Mouse (Mus musculus): ENCODE measurements around the gene R3hdm2. TPM values are rescaled to one million over a fixed set of nuclear protein-coding genes. Genes with fewer than 3 reads are reported as not detected.

The R3hdm2 gene
- total and polyA plus RNA-seq, 2 experiments from 2014 or later: 37.2 to 51.0 TPM

DNA sequence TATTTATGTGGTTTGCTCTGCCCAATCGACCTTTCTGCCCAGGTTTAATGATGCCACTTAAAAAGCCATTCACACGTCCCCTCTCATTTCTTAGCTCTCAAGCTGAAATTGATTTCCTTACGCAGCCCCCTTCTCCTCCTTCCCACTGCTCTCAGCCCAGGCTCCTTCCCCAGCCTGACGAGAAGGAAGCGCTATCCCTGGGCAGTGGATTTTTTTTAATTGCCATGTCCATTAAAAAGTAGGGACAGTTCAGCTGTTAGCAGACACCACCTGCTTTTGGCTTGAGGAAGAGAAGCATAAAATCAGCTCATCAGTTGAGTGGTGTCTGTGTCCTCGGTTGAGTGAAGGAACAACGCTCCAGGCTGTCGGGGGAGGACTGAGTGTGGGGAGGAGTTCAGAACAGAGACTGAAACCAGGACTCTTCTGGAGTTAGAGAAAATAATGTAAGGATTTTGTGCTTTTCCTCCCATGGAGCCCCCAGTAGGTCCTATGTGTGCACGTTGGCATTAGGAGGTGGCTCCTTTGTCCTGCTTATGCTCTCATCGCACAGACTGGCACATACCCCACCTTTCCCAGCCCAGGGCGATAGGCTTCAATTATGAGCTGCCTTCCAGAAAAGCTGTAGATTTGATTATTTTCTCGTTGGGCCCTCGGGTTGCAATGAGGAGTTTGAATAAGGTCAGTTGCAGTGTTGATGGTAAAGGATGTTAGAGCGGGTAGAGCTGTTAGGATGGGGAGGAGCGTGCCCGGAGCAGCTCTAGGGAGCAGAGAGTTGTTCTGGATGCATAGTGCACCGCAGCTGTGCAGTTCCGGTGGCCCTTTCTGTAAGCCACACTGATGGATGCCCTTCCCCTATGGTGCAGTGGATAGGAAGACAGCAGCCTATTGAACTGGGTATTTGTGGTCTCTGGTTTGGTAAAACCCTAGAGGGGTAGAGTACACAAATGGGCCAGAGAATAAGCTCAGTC, 110.3 kb downstream of the R3hdm2 start:
- H3K4me1 ChIP-seq (ENCODE audit: insufficient read depth): no peaks in the 10 kb centered on the region
- H3K27me3 ChIP-seq (ENCODE audit: insufficient read depth, low read length): no peaks in the 10 kb centered on the region
- peaks cover 71% of the 10 kb centered on the region for H3K36me3 ChIP-seq (ENCODE audit: insufficient read depth)
- H3K4me2 ChIP-seq (ENCODE audit: low read depth): no peak overlapping the region
- no peak; the same call in 1 of the 2 replicates for ATAC-seq
- H3K4me3 ChIP-seq (ENCODE audit: low read depth, low read length): no peak overlapping the region
- no peaks in the 10 kb centered on the region for H3K9me3 ChIP-seq (ENCODE audit: low read length)
- TF ChIP-seq CTCF (IDR thresholded peaks at IDR 0.05; ENCODE audit: low read depth): no peak
- H3K9ac ChIP-seq: no peak overlapping the region
- no peak for DNase-seq
- 78% methylated on average over 18 of the region's 18 CpGs for WGBS
- 0 out of 2 replicates have a peak overlapping the region, but pooled peaks have one; percentile 9 for H3K27ac ChIP-seq (ENCODE audit: low read depth, low read length)

DNA sequence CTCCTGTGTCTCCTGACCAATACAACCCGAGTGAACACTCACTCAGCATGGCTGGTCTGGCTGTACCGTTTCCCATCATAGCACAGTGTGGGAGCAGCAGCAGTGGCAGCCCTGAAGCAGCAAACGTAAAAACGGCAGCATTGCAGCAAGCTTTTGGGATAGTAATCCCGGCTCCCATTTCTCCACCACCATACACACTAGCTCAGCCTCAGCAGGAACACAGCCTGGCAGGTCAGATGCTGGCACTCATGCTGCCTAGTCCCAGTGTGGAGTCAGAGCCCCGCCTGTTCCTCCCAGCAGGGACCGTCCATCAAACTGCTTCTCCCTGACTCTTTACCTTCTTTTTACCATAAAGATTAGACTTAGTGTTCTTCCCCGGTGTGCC, 111.0 kb downstream of the R3hdm2 start:
- H3K27me3 ChIP-seq (ENCODE audit: insufficient read depth, low read length): no peaks in the 10 kb centered on the region
- ATAC-seq (no peak), DNase-seq (no peak)
- no peak overlapping the region for H3K27ac ChIP-seq (ENCODE audit: low read depth, low read length)
- no peaks in the 10 kb centered on the region for H3K4me1 ChIP-seq (ENCODE audit: insufficient read depth)
- H3K9me3 ChIP-seq (ENCODE audit: low read length): no peaks in the 10 kb centered on the region
- WGBS: 67% methylated on average over 8 of the region's 8 CpGs
- no peak overlapping the region for H3K4me2 ChIP-seq (ENCODE audit: low read depth)
- H3K9ac ChIP-seq: no peak overlapping the region
- no peak overlapping the region for H3K4me3 ChIP-seq (ENCODE audit: low read depth, low read length)
- no peak for TF ChIP-seq CTCF (IDR thresholded peaks at IDR 0.05; ENCODE audit: low read depth)
- peaks cover 72% of the 10 kb centered on the region for H3K36me3 ChIP-seq (ENCODE audit: insufficient read depth)

DNA sequence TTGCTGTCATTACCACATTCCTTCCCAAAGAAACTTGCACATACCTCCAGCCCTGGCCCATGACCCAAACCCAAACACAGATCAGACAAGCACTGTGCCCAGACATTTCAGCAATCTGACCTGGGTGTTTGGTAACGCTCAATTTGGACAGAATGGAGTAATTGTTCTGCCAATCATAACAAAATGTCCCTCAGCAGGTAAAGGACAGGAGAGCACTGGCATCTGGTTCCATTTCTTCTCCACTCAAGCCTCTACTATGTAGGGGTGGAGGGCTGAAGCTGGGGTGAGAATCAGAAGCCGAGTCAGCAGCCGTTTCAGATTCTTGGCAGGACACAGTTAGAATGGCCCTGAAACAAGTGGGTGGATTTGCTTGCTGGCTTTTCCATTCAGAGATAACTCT, 112.0 kb downstream of the R3hdm2 start:
- Histone ChIP-seq H3K9me3 (ENCODE audit: low read length) (no peaks in the 10 kb centered on the region), H3K4me2 (ENCODE audit: low read depth) (no peak overlapping the region), H3K36me3 (ENCODE audit: insufficient read depth) (peaks cover 75% of the 10 kb centered on the region), H3K27me3 (ENCODE audit: insufficient read depth, low read length) (no peaks in the 10 kb centered on the region), H3K4me3 (ENCODE audit: low read depth, low read length) (no peak overlapping the region), H3K27ac (ENCODE audit: low read depth, low read length) (no peak overlapping the region), H3K9ac (no peak overlapping the region), H3K4me1 (ENCODE audit: insufficient read depth) (no peaks in the 10 kb centered on the region)
- ATAC-seq (no peak), DNase-seq (no peak)
- 86% methylated on average over 3 of the region's 3 CpGs for WGBS
- no peak for TF ChIP-seq CTCF (IDR thresholded peaks at IDR 0.05; ENCODE audit: low read depth)

DNA sequence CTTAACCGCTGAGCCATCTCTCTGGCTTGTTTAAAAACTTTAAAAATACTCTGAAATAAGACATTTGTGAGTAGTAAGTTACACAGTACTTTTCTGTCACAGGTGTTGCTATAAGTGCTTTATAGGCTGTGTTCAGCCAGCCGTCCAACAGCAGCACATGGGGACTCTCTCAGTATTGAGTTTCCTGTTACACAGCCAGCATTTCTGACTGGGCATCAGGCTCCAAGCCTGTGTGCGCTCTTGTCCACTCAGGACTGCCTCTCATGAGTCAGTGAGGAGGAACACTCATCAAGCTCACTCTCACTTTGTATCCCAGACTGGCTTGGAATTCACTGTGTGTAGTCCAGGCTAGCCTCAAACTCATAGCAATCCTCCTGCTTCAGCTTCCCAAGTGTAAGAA, 116.0 kb downstream of the R3hdm2 start:
- Histone ChIP-seq H3K27me3 (ENCODE audit: insufficient read depth, low read length) (no peaks in the 10 kb centered on the region), H3K9ac (no peak overlapping the region), H3K36me3 (ENCODE audit: insufficient read depth) (peaks cover 86% of the 10 kb centered on the region), H3K9me3 (ENCODE audit: low read length) (no peaks in the 10 kb centered on the region), H3K4me2 (ENCODE audit: low read depth) (no peak overlapping the region), H3K27ac (ENCODE audit: low read depth, low read length) (no peak overlapping the region), H3K4me1 (ENCODE audit: insufficient read depth) (no peaks in the 10 kb centered on the region), H3K4me3 (ENCODE audit: low read depth, low read length) (no peak overlapping the region)
- WGBS: 97% methylated on average over 3 of the region's 3 CpGs
- no peak for TF ChIP-seq CTCF (IDR thresholded peaks at IDR 0.05; ENCODE audit: low read depth)
- no peak for ATAC-seq
- no peak for DNase-seq

DNA sequence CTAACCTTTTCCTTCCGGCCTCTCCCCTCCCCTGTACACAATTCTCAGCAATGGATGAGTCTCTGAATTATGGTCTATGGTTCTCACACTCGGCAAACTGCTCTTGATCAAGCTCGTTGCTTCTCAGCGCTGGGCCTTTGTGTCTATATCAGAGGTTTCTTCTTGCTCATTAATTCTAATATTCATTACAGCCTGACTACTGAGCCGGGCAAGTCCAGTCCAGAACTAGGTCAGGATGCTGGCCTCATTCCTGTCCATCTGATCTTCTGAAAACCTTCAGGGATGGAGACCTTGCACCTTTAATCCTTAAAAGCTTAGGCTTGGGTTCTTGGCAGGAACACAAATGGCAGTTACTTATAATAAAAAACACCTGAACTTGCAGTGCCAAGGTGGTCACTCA, 119.4 kb downstream of the R3hdm2 start:
- no peaks in the 10 kb centered on the region for H3K27me3 ChIP-seq (ENCODE audit: insufficient read depth, low read length)
- WGBS: 68% methylated on average over 5 of the region's 5 CpGs
- no peak overlapping the region for H3K27ac ChIP-seq (ENCODE audit: low read depth, low read length)
- no peak overlapping the region for H3K9ac ChIP-seq
- TF ChIP-seq CTCF (IDR thresholded peaks at IDR 0.05; ENCODE audit: low read depth): no peak
- H3K4me3 ChIP-seq (ENCODE audit: low read depth, low read length): no peak overlapping the region
- H3K4me2 ChIP-seq (ENCODE audit: low read depth): no peak overlapping the region
- ATAC-seq (no peak), DNase-seq (no peak)
- H3K9me3 ChIP-seq (ENCODE audit: low read length): no peaks in the 10 kb centered on the region
- no peaks in the 10 kb centered on the region for H3K4me1 ChIP-seq (ENCODE audit: insufficient read depth)
- H3K36me3 ChIP-seq (ENCODE audit: insufficient read depth): peaks cover 63% of the 10 kb centered on the region

DNA sequence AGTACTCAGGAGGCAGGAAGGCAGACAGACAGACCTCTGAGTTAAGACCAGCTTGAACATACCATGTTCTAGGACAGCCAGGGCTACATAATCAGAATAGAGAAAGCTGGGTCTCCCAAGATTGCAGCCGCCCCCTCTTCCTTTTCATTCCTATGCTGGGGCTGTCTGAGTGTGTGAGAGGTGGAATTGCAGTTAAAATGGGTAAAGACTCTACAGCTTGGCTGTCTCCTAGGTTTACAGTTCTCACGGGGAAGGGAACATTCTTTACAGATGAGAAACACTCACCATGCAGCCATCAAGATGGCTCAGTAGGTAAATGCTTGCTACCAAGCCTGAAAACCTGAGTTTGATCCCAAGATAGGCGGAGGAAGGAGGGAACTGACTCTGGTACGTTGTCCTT, 119.9 kb downstream of the R3hdm2 start:
- H3K27ac ChIP-seq (ENCODE audit: low read depth, low read length): no peak overlapping the region
- no peaks in the 10 kb centered on the region for H3K4me1 ChIP-seq (ENCODE audit: insufficient read depth)
- no peak for TF ChIP-seq CTCF (IDR thresholded peaks at IDR 0.05; ENCODE audit: low read depth)
- no peak overlapping the region for H3K4me3 ChIP-seq (ENCODE audit: low read depth, low read length)
- WGBS: 91% methylated on average over 4 of the region's 4 CpGs
- H3K9me3 ChIP-seq (ENCODE audit: low read length): no peaks in the 10 kb centered on the region
- no peak for DNase-seq
- no peak overlapping the region for H3K4me2 ChIP-seq (ENCODE audit: low read depth)
- H3K36me3 ChIP-seq (ENCODE audit: insufficient read depth): peaks cover 57% of the 10 kb centered on the region
- H3K27me3 ChIP-seq (ENCODE audit: insufficient read depth, low read length): no peaks in the 10 kb centered on the region
- H3K9ac ChIP-seq: no peak overlapping the region
- no peak for ATAC-seq

Measured in forebrain, postnatal 0 days (tissue).